Mouse (Mus musculus): Measurements from ENCODE around the gene Snx22. TPM values are rescaled to one million over a fixed set of nuclear protein-coding genes. Genes with fewer than 3 reads are reported as not detected.

The Snx22 gene
- under 1 TPM; 0.26 to 0.30 TPM for total RNA-seq (2021)
- long read RNA-seq, experiment 1, result 0 reads
- long read RNA-seq, experiment 2, result 0 reads

DNA sequence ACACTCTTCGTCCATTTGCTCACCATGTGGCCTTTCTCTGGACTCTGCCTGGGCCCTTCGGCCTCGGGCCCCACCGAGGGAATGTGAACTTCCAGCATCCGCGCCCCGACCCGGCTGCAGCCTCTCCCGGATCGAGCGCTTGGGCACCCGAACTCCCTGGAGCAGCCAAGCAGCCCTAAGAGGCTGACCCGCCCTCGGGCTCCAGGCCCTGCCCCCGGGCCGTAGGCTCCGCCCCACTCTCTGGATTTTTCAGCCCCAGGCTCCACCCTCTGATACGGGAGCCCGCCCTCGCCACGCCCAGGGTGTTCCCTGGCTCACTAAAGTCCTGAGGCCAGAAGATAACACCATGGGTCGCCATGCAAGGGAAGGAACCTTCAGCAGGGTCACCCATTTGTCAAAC lies at the start of gene Snx22:
Snx22 (minus strand) TSS at position 137 of the 400 bp plus-strand sequence.
- peak; percentile 92 to 95 for DNase-seq

DNA sequence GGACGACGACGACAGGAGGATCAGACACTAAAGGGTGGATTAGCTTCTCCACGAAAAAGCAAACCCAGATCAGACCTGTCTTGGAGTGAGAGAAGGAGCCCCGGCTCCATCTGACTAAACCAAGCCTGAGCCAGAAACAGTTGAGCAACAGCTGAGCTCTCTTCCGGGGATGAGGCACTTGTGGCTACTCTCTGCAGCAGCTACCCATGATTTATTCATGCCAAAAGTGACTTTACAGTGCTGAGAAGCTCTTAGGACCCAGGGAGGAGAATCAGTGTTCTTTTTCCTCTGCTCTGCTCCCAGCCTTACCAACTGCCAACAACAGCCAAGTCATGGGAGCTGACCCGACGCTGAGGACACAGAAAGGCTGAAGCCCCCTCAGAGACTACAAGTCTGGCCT lies 47.4 kb upstream of the Snx22 start:
- peak; percentile 67 to 68 for DNase-seq

DNA sequence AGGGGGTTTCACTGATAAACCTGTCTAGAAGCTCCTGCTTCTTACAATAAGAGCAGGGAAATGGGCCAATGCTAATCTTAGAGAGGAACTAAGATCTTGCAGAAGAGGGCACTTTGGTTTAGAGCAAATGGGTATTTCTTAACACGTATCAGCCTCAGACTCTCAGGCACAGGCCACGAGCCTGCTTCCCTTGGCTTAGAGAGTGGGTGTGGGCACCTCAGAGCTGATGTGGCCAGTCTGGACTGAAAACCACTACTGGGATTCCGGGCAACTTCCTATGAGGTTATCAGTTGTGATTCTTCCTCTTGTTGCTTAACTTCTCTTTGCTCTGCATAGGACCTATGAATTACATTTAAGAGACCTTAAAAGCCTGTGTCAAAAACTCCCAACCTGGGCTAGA lies 44.8 kb upstream of the Snx22 start:
- no peak for DNase-seq

GRCm38 (mm10) chr9:66110611-66111379 lies 41.3 kb upstream of the Snx22 start:
- no peak for DNase-seq

DNA sequence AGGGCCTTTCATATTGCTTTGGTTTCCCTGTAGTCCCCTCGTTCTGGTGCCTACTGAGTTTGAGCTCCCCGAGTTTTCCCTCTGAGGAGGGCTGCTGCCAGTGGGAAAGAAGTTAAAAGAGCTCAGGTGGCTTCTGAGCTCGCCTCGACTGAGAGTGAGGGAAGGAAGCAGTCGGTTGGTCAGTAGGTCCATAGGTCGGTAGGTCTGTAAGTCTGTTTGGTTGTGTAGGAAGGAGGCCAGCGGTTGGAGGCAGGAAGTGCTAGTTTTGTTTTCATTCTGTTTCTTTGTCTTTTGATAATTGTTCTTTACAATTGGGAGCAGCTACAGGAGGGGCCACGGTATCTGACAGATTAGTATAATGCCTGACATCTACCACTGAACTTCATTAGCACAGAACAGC lies 40.6 kb upstream of the Snx22 start:
- DNase-seq, result no peak

DNA sequence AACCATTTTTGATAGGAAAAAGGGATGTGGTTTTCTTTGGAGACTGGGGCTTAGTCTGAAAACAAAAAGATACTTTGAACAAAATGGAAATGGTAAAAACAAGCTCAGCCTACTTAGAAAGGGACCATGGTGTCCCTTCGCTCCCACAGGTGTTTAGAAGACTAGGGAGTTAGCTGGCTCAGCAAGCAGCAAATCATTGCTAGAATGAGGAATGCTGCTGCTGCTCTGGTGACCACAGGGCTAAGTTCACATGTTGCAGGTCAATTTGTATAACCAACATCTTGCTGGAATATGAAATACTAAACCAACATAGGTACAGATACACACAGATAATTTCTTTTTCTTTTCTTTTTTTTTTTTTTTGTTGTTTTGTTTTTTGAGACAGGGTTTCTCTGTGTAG lies 40.1 kb upstream of the Snx22 start:
- DNase-seq, result no peak

- no peak for DNase-seq
Measured at GRCm38 (mm10) chr9:66105168-66105567, 35.6 kb upstream of the Snx22 start.

- no peak for DNase-seq
Measured at GRCm38 (mm10) chr9:66104601-66105000, 35.1 kb upstream of the Snx22 start.

DNA sequence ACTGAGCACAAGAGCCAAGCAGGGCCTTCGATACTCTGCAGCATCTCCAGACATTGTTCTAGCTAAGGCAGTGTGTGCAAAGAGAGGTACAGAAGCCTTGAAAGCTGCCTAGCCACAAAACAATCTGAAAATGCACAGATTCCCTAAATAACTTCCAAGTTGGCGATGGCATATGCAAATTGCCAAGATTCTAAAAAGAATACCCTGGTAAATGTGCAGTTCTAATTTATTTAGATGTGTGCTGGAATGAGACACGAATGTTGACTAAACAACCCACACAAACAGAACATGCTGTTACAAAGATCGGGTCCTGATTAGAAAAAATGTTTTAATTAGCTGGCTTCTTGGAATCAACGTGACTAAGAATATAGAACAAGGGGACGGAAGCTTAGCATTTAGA lies 33.1 kb upstream of the Snx22 start:
- DNase-seq, result no peak

GRCm38 (mm10) chr9:66101577-66101976 lies 32.1 kb upstream of the Snx22 start:
- DNase-seq, result no peak

GRCm38 (mm10) chr9:66092664-66093063 lies 23.1 kb upstream of the Snx22 start:
- DNase-seq, result no peak

DNA sequence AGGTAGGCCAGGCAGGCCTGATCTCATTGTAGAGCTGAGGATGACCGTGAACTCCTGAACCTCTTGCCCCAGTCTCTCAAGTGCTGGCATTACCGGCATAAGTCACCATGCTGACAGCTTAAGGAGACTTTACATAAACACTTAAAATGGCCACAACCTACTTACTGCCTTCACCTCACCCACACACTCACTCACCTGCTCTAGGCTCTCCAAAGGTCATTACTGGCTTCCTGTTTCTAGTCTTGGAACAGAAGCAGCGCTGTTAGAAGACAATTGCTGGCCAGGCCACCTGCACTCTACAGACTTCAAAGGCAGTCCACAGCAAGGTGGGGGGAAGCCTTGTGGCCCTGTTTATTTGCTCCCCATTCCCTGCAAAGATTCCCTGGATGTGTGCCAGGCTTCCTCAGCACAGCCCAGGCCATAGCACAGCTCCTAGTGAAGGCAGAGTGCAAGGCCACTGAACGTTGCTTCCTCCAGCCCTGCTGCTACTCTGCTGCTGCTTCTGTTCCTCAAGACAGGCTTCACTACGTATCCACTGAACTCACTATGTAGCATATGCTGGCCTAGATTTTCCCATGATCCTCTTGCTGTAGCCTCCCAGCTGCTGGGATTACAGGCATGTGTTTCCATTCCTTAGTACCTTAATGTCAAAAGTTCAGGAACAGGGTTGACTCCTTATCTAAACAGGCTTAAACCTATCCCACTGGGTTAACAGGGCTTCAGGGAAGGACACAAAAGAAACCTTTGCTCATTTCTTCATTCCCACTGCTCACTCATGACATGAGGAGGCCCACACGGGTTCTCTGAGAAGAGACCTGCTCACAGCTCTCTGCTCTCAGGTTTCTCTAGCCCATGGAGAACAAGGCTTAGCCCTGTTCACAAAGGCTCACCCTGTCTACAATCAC lies 22.1 kb upstream of the Snx22 start:
- DNase-seq, result peak; percentile 35 to 37

DNA sequence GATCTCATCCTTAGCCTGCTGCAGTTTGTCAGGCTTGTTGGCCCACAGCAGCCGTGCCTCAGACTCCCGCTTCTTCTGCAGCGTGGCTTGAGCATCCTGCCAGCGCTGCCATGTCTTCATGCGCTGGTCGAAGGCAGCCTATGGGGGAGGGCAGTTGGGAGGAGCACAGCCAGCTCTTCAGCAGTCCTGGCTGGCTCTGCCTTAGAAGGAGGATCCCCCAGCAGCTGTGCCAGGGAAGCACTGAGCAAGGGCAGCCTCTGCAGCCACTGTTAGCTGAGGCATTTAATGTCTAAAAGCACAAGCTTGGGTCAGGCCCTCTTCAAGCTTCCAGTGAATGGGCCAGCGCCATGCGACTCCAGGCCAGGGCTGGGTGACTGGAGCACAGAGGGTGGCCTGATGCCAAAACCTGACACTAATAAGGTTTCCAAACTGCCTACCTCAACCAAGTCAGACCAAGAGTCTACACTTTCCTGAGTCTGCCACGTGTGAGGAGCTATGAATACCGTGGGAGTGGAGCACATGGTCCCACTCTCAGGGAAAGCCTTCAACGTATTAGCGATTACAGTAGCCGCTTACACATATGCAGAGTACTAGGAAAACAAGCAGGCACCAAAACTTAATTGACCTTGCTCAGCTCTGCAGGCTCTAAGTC lies 21.2 kb upstream of the Snx22 start:
- DNase-seq, result peak; percentile 28 to 43

DNA sequence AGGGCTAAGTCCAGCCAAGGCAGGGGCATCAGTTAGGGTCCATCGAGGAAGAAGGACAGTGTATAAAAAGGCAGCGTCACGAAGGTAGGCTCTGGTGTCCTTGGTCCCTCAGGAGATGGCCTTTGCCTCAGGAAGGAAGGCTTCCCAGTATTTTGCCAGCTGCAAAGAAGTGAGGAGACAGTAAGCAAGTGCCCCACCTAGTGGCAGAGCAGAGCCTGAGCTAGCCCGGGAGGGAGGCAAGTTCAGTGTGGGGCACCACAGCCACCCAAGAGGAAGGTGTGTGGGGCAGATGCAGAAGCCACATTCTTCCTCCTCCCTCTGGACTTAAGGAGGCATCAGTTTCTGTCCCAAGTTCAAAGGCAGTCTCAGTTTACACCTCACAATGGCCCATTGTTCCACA lies 18.9 kb upstream of the Snx22 start:
- peak; percentile 74 to 85 for DNase-seq

DNA sequence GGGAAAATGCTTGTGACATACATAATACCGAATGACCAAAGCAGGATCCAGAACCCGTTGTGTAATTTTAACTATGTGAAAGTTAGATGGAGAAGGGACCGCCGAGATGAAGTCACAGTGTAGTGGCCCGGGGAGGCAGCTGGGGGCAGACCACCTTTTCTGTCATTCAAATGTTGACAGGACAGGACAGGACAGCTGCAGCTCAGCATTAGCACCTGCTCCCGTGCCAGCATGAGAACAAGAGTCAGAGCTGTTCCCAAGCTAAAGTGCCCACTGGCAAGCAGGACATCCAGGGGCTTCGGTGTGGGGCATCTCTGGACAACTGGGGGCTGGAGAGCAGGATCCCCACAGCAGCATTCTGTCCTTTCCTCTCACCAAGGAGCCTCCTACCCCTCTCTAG lies 17.5 kb upstream of the Snx22 start:
- no peak for DNase-seq

DNA sequence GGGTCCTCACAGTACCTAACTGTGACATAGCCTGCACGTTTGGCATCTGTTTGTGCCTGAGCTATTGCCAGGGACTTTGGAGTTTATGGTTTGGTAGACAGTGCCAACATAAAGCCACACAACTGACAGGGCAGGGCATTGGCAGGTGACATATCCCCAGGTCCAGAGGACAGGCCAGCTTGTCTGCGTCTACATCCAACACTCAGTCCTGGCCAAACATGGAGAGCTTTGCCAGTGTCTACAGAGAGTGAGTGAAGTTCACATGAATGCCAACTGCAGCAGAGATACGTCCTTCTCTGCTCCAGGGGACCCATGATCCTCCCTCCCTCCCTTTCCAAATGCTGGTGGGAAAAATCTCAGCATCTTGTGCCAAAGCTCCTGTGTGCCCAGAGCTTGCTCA lies 14.7 kb upstream of the Snx22 start:
- DNase-seq, result no peak

GRCm38 (mm10) chr9:66081999-66082398 lies 12.5 kb upstream of the Snx22 start:
- DNase-seq, result no peak

- DNase-seq, result no peak
Measured at GRCm38 (mm10) chr9:66080804-66081459, 11.4 kb upstream of the Snx22 start.

DNA sequence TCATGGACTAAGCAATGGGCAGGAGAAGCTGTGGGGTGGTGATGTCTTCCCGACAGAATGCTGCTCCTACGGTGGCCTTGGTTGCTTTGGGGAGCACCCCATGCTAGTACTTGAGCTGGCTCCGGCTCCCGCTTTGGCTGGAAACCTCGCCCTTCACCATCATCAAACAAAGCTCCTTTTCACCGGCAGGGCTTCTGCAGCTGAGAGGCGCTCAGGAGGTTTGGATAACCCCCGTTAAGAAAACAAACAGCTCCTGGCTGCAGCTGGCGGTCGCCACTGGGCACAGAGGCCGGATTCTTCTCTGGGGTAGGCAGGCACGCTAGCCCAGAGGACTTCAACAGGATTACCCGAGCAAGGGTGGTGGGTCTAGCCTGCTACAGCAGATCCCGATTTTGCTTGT lies 9.0 kb upstream of the Snx22 start:
- no peak for DNase-seq

- DNase-seq, result no peak
Measured at GRCm38 (mm10) chr9:66078072-66078471, 8.6 kb upstream of the Snx22 start.

- no peak for DNase-seq
Measured at GRCm38 (mm10) chr9:66072754-66073153, 3.2 kb upstream of the Snx22 start.

- no peak for DNase-seq
Measured at GRCm38 (mm10) chr9:66070151-66070550, 632 bp upstream of the Snx22 start.
